ENCODE assay signal across 9 mouse cellular contexts in genomic region chr1:34583821-34584263, GRCm38 (mm10). TPM values are rescaled to one million over a fixed set of nuclear protein-coding genes. Genes with fewer than 3 reads are reported as not detected.
DNase-seq lines count a peak whose midpoint lies in the region; ATAC-seq and TF ChIP-seq lines count a peak whose summit lies in the region.
"Had no signal": no experiment of that assay in that cellular context is flagged by ENCODE, and none has a peak within 500 bp of the region (broad histone marks: within the 10 kb centered on the region; RNA-seq: fewer than 3 reads in every experiment).

No protein-coding gene starts in this region.

- no peaks in the 10 kb centered on the region; the same call in 1 of the 2 replicates for H3K27me3 ChIP-seq in hindbrain, postnatal 0 days (ENCODE audit: insufficient read depth, low read length)
- no peaks in the 10 kb centered on the region; the same call in 1 of the 2 replicates for H3K27me3 ChIP-seq in neural tube, embryonic 15.5 days (replicated peaks)
- no peaks in the 10 kb centered on the region for H3K27me3 ChIP-seq in heart, adult 2 months (ENCODE audit: control insufficient read depth, insufficient read depth, low read length)

- peak; percentile 77 for TF ChIP-seq CTCF in hindbrain, postnatal 0 days (IDR thresholded peaks at IDR 0.05; ENCODE audit: low read depth)
- TF ChIP-seq CTCF in heart, adult 2 months (IDR thresholded peaks at IDR 0.05): no peak

- peaks cover 11% of the 10 kb centered on the region; the same call in 1 of the 2 replicates for H3K36me3 ChIP-seq in hindbrain, postnatal 0 days (ENCODE audit: insufficient read depth, low read length)
- H3K36me3 ChIP-seq in neural tube, embryonic 15.5 days: peaks cover 29% of the 10 kb centered on the region
- H3K36me3 ChIP-seq in heart, adult 2 months (ENCODE audit: control insufficient read depth, insufficient read depth, low read length): no peaks in the 10 kb centered on the region

- peak overlapping the region; percentile 32; the same call in 1 of the 2 replicates for H3K27ac ChIP-seq in hindbrain, postnatal 0 days
- H3K27ac ChIP-seq in neural tube, embryonic 15.5 days (replicated peaks): no peak overlapping the region
- H3K27ac ChIP-seq in heart, adult 2 months: no peak overlapping the region

- H3K4me3 ChIP-seq in hindbrain, postnatal 0 days (ENCODE audit: low read length): no peak overlapping the region
- no peak overlapping the region for H3K4me3 ChIP-seq in neural tube, embryonic 15.5 days (replicated peaks)
- no peak overlapping the region for H3K4me3 ChIP-seq in heart, adult 2 months

- intact Hi-C loops in heart, postnatal 10 days (cut with DNase I): no loop called here
- intact Hi-C loops in heart, postnatal 36 days (cut with DNase I): no loop called here
- intact Hi-C loops in heart, adult 2 months (cut with DNase I): no loop called here

- TF ChIP-seq EP300 in heart, adult 2 months (IDR thresholded peaks at IDR 0.05; ENCODE audit: insufficient read depth, low read depth, low read length): no peak

- TF ChIP-seq POLR2A in heart, adult 2 months (IDR thresholded peaks at IDR 0.05; ENCODE audit: insufficient read depth, low read depth, low read length): no peak

- H3K9me3 ChIP-seq in hindbrain, postnatal 0 days (ENCODE audit: low read length): no peaks in the 10 kb centered on the region
- H3K9me3 ChIP-seq in neural tube, embryonic 15.5 days (replicated peaks): no peaks in the 10 kb centered on the region

- no peak overlapping the region for H3K9ac ChIP-seq in hindbrain, postnatal 0 days (replicated peaks; ENCODE audit: low read length)
- H3K9ac ChIP-seq in neural tube, embryonic 15.5 days (replicated peaks): no peak overlapping the region
- H3K9ac ChIP-seq in heart, adult 2 months (ENCODE audit: low read depth, low read length): no peak overlapping the region

- ATAC-seq in cerebellum, adult (ENCODE audit: insufficient number of reproducible peaks, low FRiP score, low TSS enrichment): peak; percentile 80
- ATAC-seq in hindbrain, postnatal 0 days: peak; percentile 84
- peak; percentile 15; the same call in 1 of the 2 replicates for ATAC-seq in neural tube, embryonic 15.5 days (ENCODE audit: low FRiP score)

- 7% methylated on average over 4 of the region's 4 CpGs for WGBS in hindbrain, postnatal 0 days
- WGBS in neural tube, embryonic 15.5 days: 20% methylated on average over 4 of the region's 4 CpGs
- 32% methylated on average over 4 of the region's 4 CpGs for WGBS in heart, adult 2 months

- DNase-seq in heart, postnatal 10 days: peak; percentile 2 to 7
- DNase-seq in heart, postnatal 36 days: no peak
- peak; percentile 94 for DNase-seq in hindbrain, postnatal 0 days (ENCODE audit: low spot score)
- DNase-seq in urinary bladder, postnatal 10 days (ENCODE audit: low spot score): no peak
- no peak for DNase-seq in adrenal gland, postnatal 36 days
- DNase-seq in heart, adult 2 months: no peak

- H3K79me2 ChIP-seq in heart, adult 2 months (replicated peaks; ENCODE audit: control insufficient read depth, insufficient read depth, low read length): no peaks in the 10 kb centered on the region

- no peak overlapping the region for H3K4me2 ChIP-seq in hindbrain, postnatal 0 days (ENCODE audit: low read depth, low read length)
- H3K4me2 ChIP-seq in neural tube, embryonic 15.5 days: no peak overlapping the region

- peaks cover 18% of the 10 kb centered on the region for H3K4me1 ChIP-seq in hindbrain, postnatal 0 days (ENCODE audit: insufficient read depth, low read length)
- peaks cover 42% of the 10 kb centered on the region for H3K4me1 ChIP-seq in neural tube, embryonic 15.5 days
- H3K4me1 ChIP-seq in heart, adult 2 months (ENCODE audit: control insufficient read depth, insufficient read depth, low read length): no peaks in the 10 kb centered on the region

RNA-seq across cellular contexts. Expression of gene Amer3, which starts 4.4 kb away (rescaled TPM):
- not detected for total RNA-seq in heart, postnatal 10 days (2021)
- not detected for total RNA-seq in heart, postnatal 36 days (2021)
- total RNA-seq in hindbrain, postnatal 0 days (2014; rRNA removed): 51.5 and 55.3 TPM in 2 replicates
- 15.4 and 18.2 TPM in 2 replicates for polyA plus RNA-seq in hindbrain, postnatal 0 days (2015; fragmentation: Nextera tagmentation; extraction: Ambion mirVana)
- 24.6 and 28.8 TPM in 2 replicates for polyA plus RNA-seq in neural tube, embryonic 15.5 days (2015; fragmentation: Nextera tagmentation; extraction: Ambion mirVana)
- under 1 TPM; 0.46 to 0.50 TPM for total RNA-seq in adrenal gland, postnatal 36 days (2021)
- not detected for total RNA-seq in heart, adult 2 months (2021)
- 0.02 and 0.12 TPM in 2 replicates for polyA plus RNA-seq in heart, adult 2 months (2012; rRNA removed)
- total RNA-seq: MEL had no signal

RNA-seq across cellular contexts. Expression of gene Prss40, which starts 23.1 kb away (rescaled TPM):
- total RNA-seq in heart, postnatal 10 days (2021): not detected
- not detected for total RNA-seq in heart, postnatal 36 days (2021)
- not detected in 2 replicates for total RNA-seq in hindbrain, postnatal 0 days (2014; rRNA removed)
- 0.09 TPM in 1 of 2 replicates, not detected in the other for polyA plus RNA-seq in hindbrain, postnatal 0 days (2015; fragmentation: Nextera tagmentation; extraction: Ambion mirVana)
- polyA plus RNA-seq in neural tube, embryonic 15.5 days (2015; fragmentation: Nextera tagmentation; extraction: Ambion mirVana): not detected in 2 replicates
- total RNA-seq in adrenal gland, postnatal 36 days (2021): not detected
- not detected for total RNA-seq in heart, adult 2 months (2021)
- polyA plus RNA-seq in heart, adult 2 months (2012; rRNA removed): not detected in 2 replicates
- total RNA-seq: MEL had no signal

RNA-seq across cellular contexts. Expression of gene Cfc1, which starts 48.4 kb away (rescaled TPM):
- total RNA-seq in heart, postnatal 10 days (2021): not detected
- not detected for total RNA-seq in heart, postnatal 36 days (2021)
- total RNA-seq in hindbrain, postnatal 0 days (2014; rRNA removed): 1.2 TPM in 1 of 2 replicates, not detected in the other
- 0.30 and 0.36 TPM in 2 replicates for polyA plus RNA-seq in hindbrain, postnatal 0 days (2015; fragmentation: Nextera tagmentation; extraction: Ambion mirVana)
- 0.29 and 0.52 TPM in 2 replicates for polyA plus RNA-seq in neural tube, embryonic 15.5 days (2015; fragmentation: Nextera tagmentation; extraction: Ambion mirVana)
- not detected for total RNA-seq in adrenal gland, postnatal 36 days (2021)
- total RNA-seq in heart, adult 2 months (2021): not detected
- polyA plus RNA-seq in heart, adult 2 months (2012; rRNA removed): not detected in 2 replicates
- total RNA-seq: MEL had no signal

Comparison
In these comparisons a context has a peak if more than half of its experiments do, and no peak if none do; other contexts are left out.
1. DNase-seq: peak in heart, postnatal 10 days (2 of 2) and hindbrain, postnatal 0 days (single experiment); none in heart, postnatal 36 days (0 of 2), urinary bladder, postnatal 10 days (single experiment), adrenal gland, postnatal 36 days (0 of 2) and heart, adult 2 months (0 of 2).
2. ATAC-seq: peak in every context shown above with its lines; median percentile 84 in hindbrain, postnatal 0 days; 80 in cerebellum, adult; 15 in neural tube, embryonic 15.5 days.
3. RNA of gene Amer3, which starts 4.4 kb away (total RNA-seq): 51.5 to 55.3 TPM in hindbrain, postnatal 0 days; 0.46 to 0.50 TPM in adrenal gland, postnatal 36 days, not detected in heart, postnatal 10 days, not detected in heart, postnatal 36 days and not detected in heart, adult 2 months; every median in the first group is over 10 times any median in the second.